Mouse (Mus musculus) thymus, adult 2 months (tissue): ENCODE data around the gene Itga5.

ENCODE experiments used
- CTCF ChIP-seq: fragments of 200-500 bp; IDR thresholded peaks from 2 replicates; pipeline ENCODE4 v1.5.1; 2012; ENCODE audit warnings: mild to moderate bottlenecking, control low read depth, low read length, moderate library complexity, borderline replicate concordance; ENCODE audit not compliant: control insufficient read depth, poor library complexity, insufficient read depth; ENCODE audit errors: extremely low read depth
- POLR2A ChIP-seq: fragments of 200-500 bp; IDR thresholded peaks from 2 replicates; pipeline ENCODE4 v1.6.1; 2012; ENCODE audit warnings: mild to moderate bottlenecking, low read length, control low read depth, moderate library complexity; ENCODE audit not compliant: control insufficient read depth, poor library complexity, insufficient read depth; ENCODE audit errors: extremely low read depth

DNA sequence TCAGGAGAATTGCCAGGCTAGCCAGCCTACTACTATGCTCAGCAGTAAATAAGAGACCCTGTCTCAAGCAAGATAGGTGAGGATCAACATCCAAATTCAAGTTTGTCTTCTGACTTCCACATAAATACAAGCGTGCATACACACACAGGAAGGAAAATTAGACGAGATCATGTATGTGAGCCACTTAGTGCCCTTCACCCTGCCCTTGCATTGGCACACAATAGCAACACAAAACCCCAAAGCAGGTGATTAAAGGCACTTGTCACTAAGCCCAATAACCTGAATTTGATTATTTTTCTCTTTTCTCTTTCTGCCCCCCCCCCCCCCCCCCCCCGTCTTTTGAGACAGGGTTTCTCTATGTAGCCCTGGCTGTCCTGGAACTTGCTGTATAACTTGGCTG, 23.6 kb downstream of the Itga5 start:
- TF ChIP-seq CTCF (no peak), POLR2A (no peak)
